Mouse (Mus musculus): ENCODE measurements at regions not wholly inside any gene's neighbourhood (a gene's known extent, or its start where the extent isn't known, plus 50 kb on each side); places are given as distances from the start of the nearest gene placed in this dataset.
A peak's percentile ranks its signal among the peaks of the same experiment; 100 is the strongest.

DNA sequence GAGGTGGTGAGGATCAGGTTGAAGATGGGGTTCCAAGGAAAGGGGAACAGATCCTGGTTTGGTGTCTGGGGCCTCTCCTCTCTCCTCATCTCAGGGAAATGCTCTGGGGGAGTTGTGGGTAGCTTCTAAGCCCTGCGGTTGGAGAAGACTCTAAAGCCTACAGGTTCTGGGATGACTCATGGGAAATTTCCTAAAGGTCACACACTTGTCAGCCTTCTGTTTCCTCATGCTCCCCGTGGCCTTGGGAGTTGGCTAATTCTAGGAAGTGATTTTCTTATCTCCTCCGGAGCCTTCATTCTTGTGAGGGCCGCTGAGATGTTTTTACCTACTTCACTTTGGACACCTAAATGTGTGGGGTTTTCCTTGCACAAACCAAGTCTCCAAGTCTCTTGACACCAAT lies 279.2 kb downstream of the 4933412E24Rik start:
- Histone ChIP-seq H3K27me3 (ENCODE audit: control insufficient read depth, insufficient read depth, low read depth, low read length) (no peaks in the 10 kb centered on the region), H3K4me1 (ENCODE audit: control insufficient read depth, low read depth, low read length) (no peaks in the 10 kb centered on the region), H3K9me3 (replicated peaks; ENCODE audit: control insufficient read depth, low read length) (no peaks in the 10 kb centered on the region), H3K36me3 (ENCODE audit: control insufficient read depth, insufficient read depth) (no peaks in the 10 kb centered on the region), H3K4me2 (ENCODE audit: low read depth, low read length) (no peak overlapping the region), H3K9ac (ENCODE audit: low read depth, low read length) (no peak overlapping the region), H3K27ac (ENCODE audit: low read length) (no peak overlapping the region), H3K4me3 (ENCODE audit: low read depth, low read length) (no peak overlapping the region)
- no peak for ATAC-seq (ENCODE audit: low read depth)
- WGBS (ENCODE audit: insufficient replicate concordance) = 53% methylated on average over 4 of the region's 4 CpGs

GRCm38 (mm10) chr15:59734376-59734775 lies 282.0 kb downstream of the 4933412E24Rik start:
- no peak for ATAC-seq (ENCODE audit: low read depth)
- Histone ChIP-seq H3K4me1 (ENCODE audit: control insufficient read depth, low read depth, low read length) (no peaks in the 10 kb centered on the region), H3K4me2 (ENCODE audit: low read depth, low read length) (no peak overlapping the region), H3K4me3 (ENCODE audit: low read depth, low read length) (no peak overlapping the region), H3K9me3 (replicated peaks; ENCODE audit: control insufficient read depth, low read length) (no peaks in the 10 kb centered on the region), H3K27ac (ENCODE audit: low read length) (no peak overlapping the region), H3K9ac (ENCODE audit: low read depth, low read length) (no peak overlapping the region), H3K27me3 (ENCODE audit: control insufficient read depth, insufficient read depth, low read depth, low read length) (no peaks in the 10 kb centered on the region), H3K36me3 (ENCODE audit: control insufficient read depth, insufficient read depth) (no peaks in the 10 kb centered on the region)
- WGBS (ENCODE audit: insufficient replicate concordance) = 50% methylated on average over 1 of the region's 1 CpGs

- H3K36me3 ChIP-seq (ENCODE audit: control insufficient read depth, insufficient read depth) = no peaks in the 10 kb centered on the region
- H3K4me1 ChIP-seq (ENCODE audit: control insufficient read depth, low read depth, low read length) = no peaks in the 10 kb centered on the region
- ATAC-seq (ENCODE audit: low read depth) = no peak
- H3K9me3 ChIP-seq (replicated peaks; ENCODE audit: control insufficient read depth, low read length) = no peaks in the 10 kb centered on the region
- no peak overlapping the region for H3K4me3 ChIP-seq (ENCODE audit: low read depth, low read length)
- 57% methylated on average over 3 of the region's 3 CpGs for WGBS (ENCODE audit: insufficient replicate concordance)
- H3K4me2 ChIP-seq (ENCODE audit: low read depth, low read length) = no peak overlapping the region
- H3K27me3 ChIP-seq (ENCODE audit: control insufficient read depth, insufficient read depth, low read depth, low read length) = no peaks in the 10 kb centered on the region
- H3K9ac ChIP-seq (ENCODE audit: low read depth, low read length) = no peak overlapping the region
- no peak overlapping the region for H3K27ac ChIP-seq (ENCODE audit: low read length)
Measured at GRCm38 (mm10) chr15:59733932-59734331, 282.5 kb downstream of the 4933412E24Rik start.

DNA sequence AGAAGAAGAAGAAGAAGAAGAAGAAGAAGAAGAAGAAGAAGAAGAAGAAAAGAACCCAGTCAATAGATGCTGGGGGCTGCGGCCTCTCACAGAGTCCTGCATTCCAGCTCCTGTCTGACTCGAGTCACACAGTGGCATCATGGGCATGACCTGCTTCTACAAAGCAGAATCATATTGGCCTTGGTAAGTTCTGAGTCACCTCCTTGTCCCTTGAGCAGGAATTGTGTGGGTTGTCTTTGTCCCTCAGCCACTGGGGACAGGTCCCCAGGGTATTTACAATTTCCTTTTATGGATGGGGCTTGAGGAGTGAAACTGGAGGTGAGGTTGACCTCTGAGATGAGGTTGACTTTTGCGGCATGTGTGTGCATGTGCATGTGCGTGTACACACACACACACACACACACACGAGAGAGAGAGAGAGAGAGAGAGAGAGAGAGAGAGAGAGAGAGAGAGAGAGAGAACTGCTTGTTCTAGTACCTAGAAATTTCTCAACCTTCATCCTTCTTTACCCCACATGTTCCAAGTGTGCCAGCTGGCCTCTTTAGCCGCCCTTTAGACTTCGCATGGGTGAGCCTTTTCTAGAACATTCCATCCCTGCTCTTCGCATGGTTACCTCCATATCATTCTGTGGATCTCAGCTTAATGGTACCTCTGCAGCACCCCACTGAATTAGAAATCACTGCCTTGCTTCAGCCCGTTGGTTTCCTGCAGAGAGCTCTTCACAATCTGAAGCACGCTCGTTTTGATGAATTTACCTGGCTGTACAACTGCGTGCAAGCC lies 283.2 kb downstream of the 4933412E24Rik start:
- ATAC-seq (ENCODE audit: low read depth) = no peak
- no peaks in the 10 kb centered on the region for H3K9me3 ChIP-seq (replicated peaks; ENCODE audit: control insufficient read depth, low read length)
- peaks cover 4% of the 10 kb centered on the region for H3K4me1 ChIP-seq (ENCODE audit: control insufficient read depth, low read depth, low read length)
- no peaks in the 10 kb centered on the region for H3K27me3 ChIP-seq (ENCODE audit: control insufficient read depth, insufficient read depth, low read depth, low read length)
- no peak overlapping the region for H3K9ac ChIP-seq (ENCODE audit: low read depth, low read length)
- 69% methylated on average over 12 of the region's 12 CpGs for WGBS (ENCODE audit: insufficient replicate concordance)
- H3K36me3 ChIP-seq (ENCODE audit: control insufficient read depth, insufficient read depth) = no peaks in the 10 kb centered on the region
- H3K4me3 ChIP-seq (ENCODE audit: low read depth, low read length) = no peak overlapping the region
- no peak overlapping the region for H3K4me2 ChIP-seq (ENCODE audit: low read depth, low read length)
- H3K27ac ChIP-seq (ENCODE audit: low read length) = no peak overlapping the region

DNA sequence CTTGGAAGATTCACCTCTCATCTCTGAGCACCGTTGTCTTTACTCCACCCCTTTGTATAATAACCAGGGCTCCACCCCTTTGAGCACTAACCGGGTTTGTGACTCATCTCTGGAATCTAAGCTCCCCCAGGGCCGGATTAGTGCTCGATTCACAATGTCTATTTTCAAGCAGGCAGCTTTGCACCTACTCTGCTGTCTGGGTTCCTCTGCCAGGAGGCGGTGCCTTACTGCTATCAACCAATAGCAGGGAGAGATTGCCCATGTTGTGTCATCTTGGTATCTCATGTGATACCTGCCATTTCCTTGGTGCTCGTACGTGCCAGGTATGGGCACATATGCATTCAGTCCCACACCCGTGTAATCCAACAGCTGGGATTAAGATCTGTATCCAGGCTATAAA lies 285.3 kb downstream of the 4933412E24Rik start:
- WGBS (ENCODE audit: insufficient replicate concordance) = 66% methylated on average over 8 of the region's 8 CpGs

DNA sequence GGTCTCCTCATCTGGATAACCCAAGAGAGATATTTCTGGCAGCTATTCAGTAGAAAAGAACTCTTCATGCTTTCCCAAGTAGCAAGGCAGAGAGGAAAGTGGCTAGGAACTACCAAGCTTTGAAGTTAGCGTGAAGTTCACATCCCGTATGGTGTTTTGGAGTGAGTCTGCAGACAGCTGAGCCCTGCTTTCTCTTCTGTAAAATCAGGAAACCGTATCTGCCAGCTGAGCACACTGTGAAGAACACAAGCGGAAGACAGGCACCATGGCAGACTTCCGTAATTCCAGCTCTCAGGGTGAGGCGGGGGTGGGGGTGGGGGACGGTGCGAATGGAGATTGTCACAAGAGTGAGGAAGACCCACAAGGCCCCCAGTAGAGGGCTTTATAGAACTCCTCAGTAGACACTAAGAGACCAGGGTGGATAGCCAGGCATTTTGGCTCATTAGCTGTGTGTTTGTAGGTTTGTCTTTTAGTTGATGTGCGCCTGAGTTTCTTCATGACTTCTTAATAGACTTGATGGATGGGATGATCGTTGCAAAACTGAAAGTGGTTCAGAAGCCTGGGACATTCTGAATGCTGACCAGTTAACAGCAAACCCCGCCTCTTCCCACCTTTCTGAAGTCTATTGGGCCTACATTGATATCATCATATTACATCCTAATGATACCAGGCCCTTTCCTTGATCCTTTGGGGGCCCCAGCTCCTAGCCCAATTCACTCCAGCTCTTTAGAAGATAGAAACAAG lies 287.4 kb downstream of the 4933412E24Rik start:
- Histone ChIP-seq H3K27ac (ENCODE audit: low read length) (peak overlapping the region; percentile 67), H3K27me3 (ENCODE audit: control insufficient read depth, insufficient read depth, low read depth, low read length) (no peaks in the 10 kb centered on the region), H3K9ac (ENCODE audit: low read depth, low read length) (no peak overlapping the region), H3K4me3 (ENCODE audit: low read depth, low read length) (no peak overlapping the region), H3K36me3 (ENCODE audit: control insufficient read depth, insufficient read depth) (no peaks in the 10 kb centered on the region), H3K4me2 (ENCODE audit: low read depth, low read length) (no peak overlapping the region; the same call in 1 of the 2 replicates), H3K4me1 (ENCODE audit: control insufficient read depth, low read depth, low read length) (peaks cover 4% of the 10 kb centered on the region), H3K9me3 (replicated peaks; ENCODE audit: control insufficient read depth, low read length) (no peaks in the 10 kb centered on the region)
- WGBS (ENCODE audit: insufficient replicate concordance) = 37% methylated on average over 11 of the region's 11 CpGs
- peak; percentile 20; the same call in 1 of the 2 replicates for ATAC-seq (ENCODE audit: low read depth)

More for the DNA sequence above, 285.3 kb downstream of the 4933412E24Rik start:
- ATAC-seq (ENCODE audit: low read depth) = no peak
- Histone ChIP-seq H3K4me2 (ENCODE audit: low read depth, low read length) (no peak overlapping the region), H3K9ac (ENCODE audit: low read depth, low read length) (no peak overlapping the region), H3K4me1 (ENCODE audit: control insufficient read depth, low read depth, low read length) (peaks cover 4% of the 10 kb centered on the region), H3K9me3 (replicated peaks; ENCODE audit: control insufficient read depth, low read length) (no peaks in the 10 kb centered on the region), H3K27me3 (ENCODE audit: control insufficient read depth, insufficient read depth, low read depth, low read length) (no peaks in the 10 kb centered on the region), H3K36me3 (ENCODE audit: control insufficient read depth, insufficient read depth) (no peaks in the 10 kb centered on the region), H3K4me3 (ENCODE audit: low read depth, low read length) (no peak overlapping the region), H3K27ac (ENCODE audit: low read length) (no peak overlapping the region)

GRCm38 (mm10) chr15:59728131-59728601 lies 288.2 kb downstream of the 4933412E24Rik start:
- peak overlapping the region; percentile 67 for H3K27ac ChIP-seq (ENCODE audit: low read length)
- 23% methylated on average over 8 of the region's 8 CpGs for WGBS (ENCODE audit: insufficient replicate concordance)

GRCm38 (mm10) chr15:59725881-59726280 lies 290.5 kb downstream of the 4933412E24Rik start:
- Histone ChIP-seq H3K36me3 (ENCODE audit: control insufficient read depth, insufficient read depth) (no peaks in the 10 kb centered on the region), H3K4me1 (ENCODE audit: control insufficient read depth, low read depth, low read length) (peaks cover 4% of the 10 kb centered on the region), H3K4me3 (ENCODE audit: low read depth, low read length) (no peak overlapping the region), H3K4me2 (ENCODE audit: low read depth, low read length) (no peak overlapping the region), H3K27ac (ENCODE audit: low read length) (no peak overlapping the region), H3K9ac (ENCODE audit: low read depth, low read length) (no peak overlapping the region), H3K27me3 (ENCODE audit: control insufficient read depth, insufficient read depth, low read depth, low read length) (no peaks in the 10 kb centered on the region), H3K9me3 (replicated peaks; ENCODE audit: control insufficient read depth, low read length) (no peaks in the 10 kb centered on the region)
- WGBS (ENCODE audit: insufficient replicate concordance) = 59% methylated on average over 4 of the region's 4 CpGs
- no peak for ATAC-seq (ENCODE audit: low read depth)

More at GRCm38 (mm10) chr15:59728131-59728601, 288.2 kb downstream of the 4933412E24Rik start:
- H3K9ac ChIP-seq (ENCODE audit: low read depth, low read length) = no peak overlapping the region
- H3K4me2 ChIP-seq (ENCODE audit: low read depth, low read length) = no peak overlapping the region; the same call in 1 of the 2 replicates
- H3K4me3 ChIP-seq (ENCODE audit: low read depth, low read length) = no peak overlapping the region
- H3K4me1 ChIP-seq (ENCODE audit: control insufficient read depth, low read depth, low read length) = peaks cover 4% of the 10 kb centered on the region
- no peaks in the 10 kb centered on the region for H3K36me3 ChIP-seq (ENCODE audit: control insufficient read depth, insufficient read depth)
- no peaks in the 10 kb centered on the region for H3K9me3 ChIP-seq (replicated peaks; ENCODE audit: control insufficient read depth, low read length)
- ATAC-seq (ENCODE audit: low read depth) = peak; percentile 89
- H3K27me3 ChIP-seq (ENCODE audit: control insufficient read depth, insufficient read depth, low read depth, low read length) = no peaks in the 10 kb centered on the region
